Mouse (Mus musculus): ENCODE measurements around the gene Vim. TPM values are rescaled to one million over a fixed set of nuclear protein-coding genes. Genes with fewer than 3 reads are reported as not detected.

Vim gene
- 404 and 688 TPM in 2 replicates for polyA plus RNA-seq (2015; fragmentation: Nextera tagmentation; extraction: Ambion mirVana)

DNA sequence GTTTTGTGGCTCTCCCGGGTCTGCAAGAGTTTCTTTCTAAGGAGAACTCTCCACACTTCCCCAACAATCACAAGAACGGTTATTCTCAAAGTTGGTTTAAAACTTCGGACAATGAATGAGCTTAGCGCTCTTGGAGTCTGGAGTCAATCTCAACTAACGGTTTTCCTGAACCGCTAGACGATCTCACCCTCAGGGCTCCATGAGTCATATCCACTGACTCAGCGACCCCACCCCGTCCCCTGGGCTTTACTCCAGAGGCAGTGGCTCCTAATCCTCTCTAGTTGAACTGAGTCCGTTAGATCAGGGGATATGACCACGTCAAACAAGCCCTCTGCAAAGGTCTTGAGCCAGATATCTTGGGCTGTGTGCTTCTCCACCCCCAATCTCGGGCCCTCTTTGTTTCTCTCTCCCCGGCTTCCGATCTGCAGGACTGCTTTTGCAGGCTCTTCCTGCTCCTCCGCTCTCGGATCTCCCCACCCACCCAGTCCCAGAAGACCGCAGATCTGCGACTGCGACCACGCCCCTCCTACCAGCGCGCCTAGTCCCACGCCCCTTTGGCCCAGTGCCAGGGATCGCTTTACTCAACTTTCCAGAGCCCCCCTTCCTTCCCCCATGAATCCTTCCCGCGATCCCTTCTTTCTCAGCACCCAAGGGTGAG lies at the start of gene Vim:
Gene Vim, plus strand, starts transcription at position 520 of the 658 bp plus-strand sequence.

DNA sequence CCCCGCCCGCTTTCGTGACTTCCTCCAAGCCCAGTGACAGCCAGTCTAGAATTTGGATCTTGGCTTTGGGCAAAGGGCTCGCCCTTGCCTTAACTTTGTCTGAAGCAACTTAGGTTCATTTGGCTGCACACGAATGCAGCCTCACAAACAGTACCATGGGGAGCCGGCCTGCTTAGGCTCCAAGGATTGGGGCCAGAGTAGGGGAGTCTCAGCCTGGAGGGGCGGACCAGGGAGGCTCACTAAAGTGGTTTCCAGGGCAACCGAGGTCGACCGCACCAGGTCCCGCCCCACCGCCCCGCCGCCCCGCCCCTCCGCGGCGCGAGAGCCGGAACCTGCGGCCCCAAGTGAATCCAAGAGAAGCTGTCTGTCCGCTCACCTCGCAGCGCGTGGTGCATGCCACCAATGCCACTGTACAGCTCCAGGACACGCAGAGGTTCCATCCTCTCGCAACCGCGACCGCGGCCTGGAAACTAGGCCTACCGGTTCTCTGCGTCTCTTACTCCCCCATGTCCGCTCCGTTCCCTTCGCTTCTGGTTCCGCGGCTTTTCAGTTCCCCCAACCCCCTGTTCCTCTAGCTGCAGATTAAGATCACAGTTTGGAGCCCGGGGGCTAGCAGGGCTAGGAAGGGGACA lies 29.4 kb upstream of the Vim start, which contains the start of gene Trdmt1:
Gene Trdmt1, minus strand, starts transcription at position 476 of the 632 bp plus-strand sequence.

Other genes starting within 250 kb of the Vim start
- 0.17 and 0.19 TPM in 2 replicates for gene Cubn, start 82.1 kb upstream of the Vim start, polyA plus RNA-seq (2015; fragmentation: Nextera tagmentation; extraction: Ambion mirVana)
- 11.1 and 13.6 TPM in 2 replicates for gene Trdmt1, start 29.3 kb upstream of the Vim start, polyA plus RNA-seq (2015; fragmentation: Nextera tagmentation; extraction: Ambion mirVana)
- 0.25 and 0.47 TPM in 2 replicates for gene St8sia6, start 220.1 kb downstream of the Vim start, polyA plus RNA-seq (2015; fragmentation: Nextera tagmentation; extraction: Ambion mirVana)